Mouse (Mus musculus): Measurements from ENCODE around the gene Arhgap31. TPM values are rescaled to one million over a fixed set of nuclear protein-coding genes. Genes with fewer than 3 reads are reported as not detected.

The Arhgap31 gene
- total and polyA plus RNA-seq, 3 experiments: 0.01 to 0.04 TPM; not detected in 1

DNA sequence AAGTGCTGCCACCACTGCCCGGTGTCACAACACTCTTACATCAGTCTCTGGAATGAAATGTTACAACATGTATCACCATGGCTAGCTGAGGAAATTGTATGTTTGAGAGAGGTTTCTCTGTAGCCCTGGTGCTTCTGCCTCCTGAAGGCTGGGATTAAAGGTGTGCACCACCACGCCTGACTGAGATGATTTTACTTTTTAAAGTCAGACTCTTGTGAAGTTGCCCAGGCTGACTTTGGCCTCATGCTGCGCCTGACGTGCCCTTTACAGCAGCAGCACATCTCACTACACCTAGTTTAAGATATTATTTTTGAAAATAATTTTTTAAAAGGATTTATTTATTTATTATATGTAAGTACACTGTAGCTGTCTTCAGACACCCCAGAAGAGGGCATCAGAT lies 120.1 kb downstream of the Arhgap31 start:
- no peak overlapping the region for H3K4me3 ChIP-seq (ENCODE audit: control insufficient read depth in 1 of 2, insufficient read depth in 1 of 2, low read depth in 2 of 2, low read length in 2 of 2)
- no peak for TF ChIP-seq GABPA (IDR thresholded peaks at IDR 0.05; ENCODE audit: low read depth, low read length)
- no peak for TF ChIP-seq NRF1 (IDR thresholded peaks at IDR 0.05; ENCODE audit: insufficient read depth, low read depth, low read length, poor library complexity, severe bottlenecking)
- no peak for TF ChIP-seq JUND (IDR thresholded peaks at IDR 0.05; ENCODE audit: low read depth, low read length)
- TF ChIP-seq USF2 (IDR thresholded peaks at IDR 0.05; ENCODE audit: borderline replicate concordance in 1 of 2, insufficient read depth in 1 of 2, low read depth in 1 of 2, low read length in 2 of 2): no peak
- no peak for TF ChIP-seq MYB (IDR thresholded peaks at IDR 0.05; ENCODE audit: low read depth, low read length)
- no peak for TF ChIP-seq POLR2AphosphoS5 (IDR thresholded peaks at IDR 0.05; ENCODE audit: borderline replicate concordance, low read depth, low read length)
- TF ChIP-seq MAX (IDR thresholded peaks at IDR 0.05; ENCODE audit: low read length): no peak
- TF ChIP-seq SMC3 (IDR thresholded peaks at IDR 0.05; ENCODE audit: low read depth, low read length): no peak
- TF ChIP-seq TCF12 (IDR thresholded peaks at IDR 0.05; ENCODE audit: low read depth, low read length): no peak
- DNase-seq (ENCODE audit: low read depth, low spot score): no peak
- peaks cover 0 to 10% of the 10 kb centered on the region in 2 experiments; a peak in 2 of 4 replicates for H3K36me3 ChIP-seq (ENCODE audit: control insufficient read depth in 1 of 2, insufficient read depth in 2 of 2, low read length in 2 of 2)
- no peaks in the 10 kb centered on the region for H3K79me2 ChIP-seq (ENCODE audit: control insufficient read depth, insufficient read depth, low read length, poor library complexity)
- H3K4me1 ChIP-seq (ENCODE audit: control insufficient read depth in 1 of 2, insufficient read depth in 2 of 2, low read length in 2 of 2): no peaks in the 10 kb centered on the region
- no peak overlapping the region for H3K27ac ChIP-seq (ENCODE audit: control insufficient read depth, low read depth, low read length)
- H3K9me3 ChIP-seq (replicated peaks; ENCODE audit: insufficient read depth, low read length): no peaks in the 10 kb centered on the region
- H3K27me3 ChIP-seq (ENCODE audit: control insufficient read depth in 1 of 2, insufficient read depth in 2 of 2, low read length in 2 of 2): no peaks in the 10 kb centered on the region
- H3K9ac ChIP-seq (ENCODE audit: control insufficient read depth, low read depth, low read length, poor library complexity, severe bottlenecking): no peak overlapping the region

DNA sequence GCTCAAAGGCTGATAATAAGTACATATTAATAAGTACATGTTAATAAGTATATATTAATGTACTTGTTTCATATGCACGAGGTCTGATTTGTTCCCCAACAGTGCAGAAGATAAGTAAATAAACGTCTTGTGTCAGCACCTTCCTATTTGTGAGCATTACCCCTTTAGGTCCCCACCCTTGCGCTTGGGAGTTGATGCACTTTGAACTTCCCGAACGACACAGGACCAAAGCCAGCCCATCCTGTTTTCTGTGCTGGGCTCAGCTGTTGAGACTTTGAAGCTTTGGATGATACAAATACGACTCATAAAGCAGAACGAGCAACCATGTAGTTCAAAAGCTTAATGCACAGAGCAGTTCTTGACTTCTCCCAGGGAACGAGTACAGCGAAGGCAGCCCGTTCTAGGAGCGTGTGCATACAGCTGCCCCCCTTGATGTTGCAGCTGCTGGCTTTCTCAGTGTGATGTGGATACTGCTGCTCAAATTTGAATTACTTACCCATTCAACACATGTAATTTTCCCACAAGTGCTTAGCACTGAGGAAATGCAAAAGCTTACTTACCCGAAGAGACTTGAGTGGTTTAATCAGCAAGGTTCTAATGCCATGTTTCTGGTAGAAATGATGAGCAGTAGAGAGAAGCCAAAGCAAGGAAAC lies 120.9 kb downstream of the Arhgap31 start:
- Histone ChIP-seq H3K27ac (ENCODE audit: control insufficient read depth, low read depth, low read length) (no peak overlapping the region), H3K9me3 (replicated peaks; ENCODE audit: insufficient read depth, low read length) (no peaks in the 10 kb centered on the region), H3K4me3 (ENCODE audit: control insufficient read depth in 1 of 2, insufficient read depth in 1 of 2, low read depth in 2 of 2, low read length in 2 of 2) (no peak overlapping the region), H3K9ac (ENCODE audit: control insufficient read depth, low read depth, low read length, poor library complexity, severe bottlenecking) (no peak overlapping the region), H3K4me1 (ENCODE audit: control insufficient read depth in 1 of 2, insufficient read depth in 2 of 2, low read length in 2 of 2) (no peaks in the 10 kb centered on the region), H3K79me2 (ENCODE audit: control insufficient read depth, insufficient read depth, low read length, poor library complexity) (no peaks in the 10 kb centered on the region), H3K27me3 (ENCODE audit: control insufficient read depth in 1 of 2, insufficient read depth in 2 of 2, low read length in 2 of 2) (no peaks in the 10 kb centered on the region), H3K36me3 (ENCODE audit: control insufficient read depth in 1 of 2, insufficient read depth in 2 of 2, low read length in 2 of 2) (peaks cover 0 to 10% of the 10 kb centered on the region in 2 experiments; a peak in 2 of 4 replicates)
- TF ChIP-seq MYC (IDR thresholded peaks at IDR 0.05; ENCODE audit: low read depth, low read length) (no peak), HCFC1 (IDR thresholded peaks at IDR 0.05; ENCODE audit: low read depth, low read length) (no peak), RCOR1 (IDR thresholded peaks at IDR 0.05; ENCODE audit: low read depth, low read length) (no peak), SIN3A (IDR thresholded peaks at IDR 0.05; ENCODE audit: low read length) (no peak), ELF1 (IDR thresholded peaks at IDR 0.05; ENCODE audit: low read depth, low read length) (no peak), CHD1 (IDR thresholded peaks at IDR 0.05; ENCODE audit: low read depth, low read length) (no peak), E2F4 (IDR thresholded peaks at IDR 0.05; ENCODE audit: borderline replicate concordance, low read depth, low read length) (no peak), GATA1 (IDR thresholded peaks at IDR 0.05; ENCODE audit: low read depth, low read length) (no peak), TAL1 (IDR thresholded peaks at IDR 0.05; ENCODE audit: low read length) (no peak), JUND (IDR thresholded peaks at IDR 0.05; ENCODE audit: low read depth, low read length) (no peak), MEF2A (IDR thresholded peaks at IDR 0.05; ENCODE audit: extremely low read depth, insufficient replicate concordance, low read depth, low read length, poor library complexity, severe bottlenecking) (no peak), MAZ (IDR thresholded peaks at IDR 0.05; ENCODE audit: low read depth, low read length) (no peak), NELFE (IDR thresholded peaks at IDR 0.05; ENCODE audit: low read depth, low read length) (no peak), MYB (IDR thresholded peaks at IDR 0.05; ENCODE audit: low read depth, low read length) (no peak)
- no peak for DNase-seq (ENCODE audit: low read depth, low spot score)
